Mouse (Mus musculus) mammary gland, adult 2 months (tissue): ENCODE measurements around the gene Cdkn1c. TPM values are rescaled to one million over a fixed set of nuclear protein-coding genes. Genes with fewer than 3 reads are reported as not detected.

ENCODE experiments used
- polyA plus RNA-seq: library from polyadenylated mRNA; depleted of rRNA; stranded (reverse); fragments of >200 nt; gene quantifications from 2 replicates; pipeline ENCODE4 v1.2.3, GENCODE M21; 2012; ENCODE audit warnings: low replicate concordance; rRNA removed

Cdkn1c gene
- polyA plus RNA-seq, result 25.1 and 47.4 TPM in 2 replicates

GRCm38 (mm10) chr7:143460874-143461273 lies at the start of gene Cdkn1c:
Gene Cdkn1c (minus strand): TSS chr7:143461050.

GRCm38 (mm10) chr7:143502418-143503200 lies 41.8 kb upstream of the Cdkn1c start, which contains the start of gene Phlda2:
Gene Phlda2 (minus strand): TSS chr7:143503150.

GRCm38 (mm10) chr7:143473347-143474101 lies 12.7 kb upstream of the Cdkn1c start, which contains the start of gene Slc22a18:
Gene Slc22a18 (plus strand): TSS chr7:143473736.

Other genes with a start within 250 kb of the Cdkn1c start
- 24.3 and 28.4 TPM in 2 replicates for gene Slc22a18, start 12.7 kb upstream of the Cdkn1c start, polyA plus RNA-seq
- 1.0 and 3.1 TPM in 2 replicates for gene Phlda2, start 42.1 kb upstream of the Cdkn1c start, polyA plus RNA-seq
- gene Nap1l4, start 88.1 kb upstream of the Cdkn1c start, polyA plus RNA-seq, result 53.5 and 86.4 TPM in 2 replicates
- 13.8 and 18.8 TPM in 2 replicates for gene Cars, start 139.0 kb upstream of the Cdkn1c start, polyA plus RNA-seq
- gene Tnfrsf26, start 167.7 kb upstream of the Cdkn1c start, polyA plus RNA-seq, result 1.9 and 3.2 TPM in 2 replicates
- gene Tnfrsf22, start 188.6 kb upstream of the Cdkn1c start, polyA plus RNA-seq, result 7.2 and 11.7 TPM in 2 replicates
- gene Tnfrsf23, start 224.8 kb upstream of the Cdkn1c start, polyA plus RNA-seq, result 4.9 and 20.3 TPM in 2 replicates